In the genomic region with DNA sequence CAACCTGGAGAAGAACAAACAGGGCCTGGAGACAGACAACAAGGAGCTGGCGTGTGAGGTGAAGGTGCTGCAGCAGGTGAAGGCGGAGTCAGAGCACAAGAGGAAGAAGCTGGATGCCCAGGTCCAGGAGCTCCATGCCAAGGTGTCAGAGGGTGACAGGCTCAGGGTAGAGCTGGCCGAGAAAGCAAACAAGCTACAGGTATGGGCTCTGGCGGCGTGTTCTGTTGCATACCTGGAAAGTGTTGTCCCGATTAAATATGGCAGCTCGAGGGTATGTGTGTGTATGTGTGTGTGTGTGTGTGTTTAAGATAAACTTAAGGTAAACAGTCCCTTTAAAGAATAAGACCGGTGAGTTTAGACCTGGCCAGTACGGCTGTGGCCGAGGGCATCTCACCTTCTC, we compare ENCODE assay signal across 29 mouse cellular contexts.
"Had no signal": no experiment of that assay in that cellular context is flagged by ENCODE, and none has a peak within 500 bp of the region (broad histone marks: within the 10 kb centered on the region; RNA-seq: fewer than 3 reads in every experiment).

No protein-coding gene starts in this region.

- H3K9ac ChIP-seq: embryonic facial prominence, embryonic 12.5 days; embryonic facial prominence, embryonic 13.5 days; embryonic facial prominence, embryonic 15.5 days; forebrain, embryonic 12.5 days; forebrain, embryonic 13.5 days; forebrain, embryonic 15.5 days; forebrain, postnatal 0 days had no signal

- H3K27me3 ChIP-seq: embryonic facial prominence, embryonic 12.5 days; embryonic facial prominence, embryonic 13.5 days; embryonic facial prominence, embryonic 15.5 days; forebrain, embryonic 12.5 days; forebrain, embryonic 13.5 days; forebrain, embryonic 15.5 days had no signal

- H3K4me2 ChIP-seq: embryonic facial prominence, embryonic 12.5 days; embryonic facial prominence, embryonic 13.5 days; embryonic facial prominence, embryonic 15.5 days; forebrain, embryonic 12.5 days; forebrain, embryonic 13.5 days; forebrain, embryonic 15.5 days had no signal

- H3K4me1 ChIP-seq: embryonic facial prominence, embryonic 12.5 days; embryonic facial prominence, embryonic 13.5 days; forebrain, embryonic 10.5 days; forebrain, embryonic 12.5 days; forebrain, embryonic 13.5 days; forebrain, embryonic 15.5 days had no signal

- H3K27ac ChIP-seq: embryonic facial prominence, embryonic 10.5 days; embryonic facial prominence, embryonic 12.5 days; embryonic facial prominence, embryonic 13.5 days; embryonic facial prominence, embryonic 15.5 days; forebrain, embryonic 10.5 days; forebrain, embryonic 12.5 days; forebrain, embryonic 13.5 days; forebrain, embryonic 15.5 days; gastrocnemius, adult 2 months; heart, adult 2 months had no signal

- ATAC-seq: forebrain, embryonic 13.5 days; forebrain, embryonic 14.5 days; forebrain, embryonic 15.5 days; forebrain, embryonic 16.5 days; forebrain, postnatal 0 days had no signal

- H3K9me3 ChIP-seq: embryonic facial prominence, embryonic 10.5 days; embryonic facial prominence, embryonic 12.5 days; embryonic facial prominence, embryonic 13.5 days; embryonic facial prominence, embryonic 15.5 days; forebrain, embryonic 10.5 days; forebrain, embryonic 12.5 days; forebrain, embryonic 13.5 days; forebrain, embryonic 15.5 days had no signal

- H3K4me3 ChIP-seq: embryonic facial prominence, embryonic 10.5 days; embryonic facial prominence, embryonic 12.5 days; embryonic facial prominence, embryonic 13.5 days; embryonic facial prominence, embryonic 15.5 days; erythroblast, embryonic 14.5 days; forebrain, embryonic 10.5 days; forebrain, embryonic 12.5 days; forebrain, embryonic 13.5 days; forebrain, embryonic 15.5 days; gastrocnemius, adult 2 months; heart, adult 2 months had no signal

- DNase-seq: cerebellum, adult 18-20 months; cerebellum, adult 2 months; cerebellum, adult 8-10 months; cerebellum, adult 9-10 months; cerebellum, adult 9-11 months; cerebellum, postnatal 10 days; cerebellum, postnatal 14 days; cerebellum, postnatal 25 days; cerebellum, postnatal 36 days; embryo, embryonic 11 days; forebrain, postnatal 0 days; gastrocnemius, adult 2 months; gastrocnemius, postnatal 10 days; gastrocnemius, postnatal 14 days; gastrocnemius, postnatal 25 days; gastrocnemius, postnatal 36 days; heart, adult 18-20 months; heart, adult 2 months had no signal
